Mouse (Mus musculus) bone marrow, adult 2 months (tissue): ENCODE measurements around the gene Gm10337. TPM values are rescaled to one million over a fixed set of nuclear protein-coding genes. Genes with fewer than 3 reads are reported as not detected.

Source experiments
- H3K27ac ChIP-seq: fragments of 200-500 bp; 2 replicates; pipeline ENCODE4 v1.5.1; 2012; ENCODE audit warnings: low read depth, mild to moderate bottlenecking, control low read depth, inconsistent platforms, low read length; ENCODE audit not compliant: control insufficient read depth, poor library complexity, insufficient read depth
- H3K4me1 ChIP-seq: fragments of 200-500 bp; 2 replicates; pipeline ENCODE4 v1.6.1; 2011; ENCODE audit warnings: low read length; ENCODE audit not compliant: control insufficient read depth, insufficient read depth
- H3K4me3 ChIP-seq: fragments of 200-500 bp; replicated peaks from 2 replicates; pipeline ENCODE3; 2011; ENCODE audit warnings: mild to moderate bottlenecking, low read depth, low read length, control low read depth; ENCODE audit not compliant: control insufficient read depth
- CTCF ChIP-seq: fragments of 200-500 bp; IDR thresholded peaks from 2 replicates; pipeline ENCODE4 v1.5.1; 2011; ENCODE audit warnings: low read length, control low read depth; ENCODE audit not compliant: control insufficient read depth, insufficient read depth
- POLR2A ChIP-seq: fragments of 200-500 bp; IDR thresholded peaks from 2 replicates; pipeline ENCODE4 v1.6.1; 2011; ENCODE audit warnings: low read depth, mild to moderate bottlenecking, control low read depth, low read length, borderline replicate concordance; ENCODE audit not compliant: control insufficient read depth
- WGBS: fragments of 180-500 bp; shearing (Covaris S2); methylation state at CpG from one replicate; pipeline ENCODE4 v1.1.7; 2018; 5-methylcytosine and 5-hydroxymethylcytosine counted together
- polyA plus RNA-seq: library from polyadenylated mRNA; stranded (reverse); fragments of >200 nt; gene quantifications from 2 replicates; pipeline ENCODE4 v1.2.4, GENCODE M21; 2011; ENCODE audit warnings: low replicate concordance; ENCODE audit not compliant: missing spikeins, insufficient read depth, insufficient read length

Gene Gm10337
- polyA plus RNA-seq, 1 experiment = not detected

GRCm38 (mm10) chr15:102508336-102508735 is 4.8 kb downstream of the Gm10337 start:
- no peak overlapping the region for H3K27ac ChIP-seq
- no peak overlapping the region for H3K4me3 ChIP-seq
- no peaks in the 10 kb centered on the region; the same call in 1 of the 2 replicates for H3K4me1 ChIP-seq
- TF ChIP-seq POLR2A (no peak), CTCF (no peak)
- 61% methylated on average over 3 of the region's 3 CpGs for WGBS

DNA sequence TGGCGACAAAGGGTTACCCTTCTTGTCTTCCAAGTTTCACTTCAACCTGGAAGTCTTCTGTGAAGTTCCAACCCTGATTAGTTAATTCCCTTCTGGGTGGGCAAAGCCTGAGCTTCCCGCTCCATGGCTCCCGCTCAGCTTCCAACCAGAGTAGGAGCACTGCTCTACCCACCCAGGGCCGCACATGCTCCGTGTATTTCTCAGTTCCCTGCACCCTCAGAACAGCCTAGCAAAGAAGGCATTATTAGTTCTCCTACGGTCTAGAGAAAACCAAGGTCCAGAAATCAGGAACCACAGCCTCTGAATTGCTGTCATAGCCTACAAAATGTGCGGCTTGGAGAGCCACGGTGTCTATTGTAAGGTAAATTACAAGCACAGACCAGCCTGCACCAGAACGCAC is 6.6 kb downstream of the Gm10337 start:
- H3K27ac ChIP-seq = no peak overlapping the region

GRCm38 (mm10) chr15:102510590-102511284 is 7.2 kb downstream of the Gm10337 start:
- Histone ChIP-seq H3K4me1 (no peaks in the 10 kb centered on the region; the same call in 1 of the 2 replicates), H3K4me3 (peak overlapping the region; percentile 46), H3K27ac (no peak overlapping the region)
- TF ChIP-seq POLR2A (no peak), CTCF (no peak)
- 5% methylated on average over 34 of the region's 34 CpGs for WGBS

More for the DNA sequence above, 6.6 kb downstream of the Gm10337 start:
- WGBS = 29% methylated on average over 9 of the region's 9 CpGs
- TF ChIP-seq POLR2A (no peak), CTCF (no peak)
- peak overlapping the region; percentile 46 for H3K4me3 ChIP-seq
- no peaks in the 10 kb centered on the region; the same call in 1 of the 2 replicates for H3K4me1 ChIP-seq

DNA sequence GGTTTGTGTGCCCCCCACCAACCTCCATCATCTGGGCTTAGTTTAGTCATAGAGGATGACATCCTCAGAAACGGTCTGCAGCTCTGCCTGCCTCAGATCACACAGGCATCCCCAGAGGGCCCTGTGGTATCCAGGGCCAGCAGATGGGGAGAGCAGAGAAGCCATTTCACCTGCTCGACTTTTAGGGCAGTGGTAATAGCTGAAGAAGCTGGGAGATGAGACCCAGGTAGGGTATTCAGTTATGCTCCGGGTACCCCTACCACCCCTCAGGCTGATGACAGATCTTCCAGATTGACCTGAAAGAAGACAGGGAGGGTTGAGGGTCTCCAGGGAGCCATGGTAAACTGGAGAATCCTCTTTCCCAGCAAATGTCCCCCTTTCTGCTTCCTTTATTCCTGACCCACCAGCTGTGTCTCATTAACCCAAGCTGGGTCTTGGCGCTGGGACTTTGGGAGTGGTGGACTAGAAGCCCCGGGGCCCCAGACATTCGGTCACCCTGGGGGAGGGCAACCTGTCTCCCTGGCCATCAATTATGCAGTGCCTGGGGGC is 7.8 kb downstream of the Gm10337 start:
- WGBS = 59% methylated on average over 6 of the region's 6 CpGs
- Histone ChIP-seq H3K4me3 (no peak overlapping the region), H3K27ac (no peak overlapping the region), H3K4me1 (no peaks in the 10 kb centered on the region; the same call in 1 of the 2 replicates)
- TF ChIP-seq CTCF = no peak
- no peak for TF ChIP-seq POLR2A

- H3K4me1 ChIP-seq = no peaks in the 10 kb centered on the region; the same call in 1 of the 2 replicates
- 84% methylated on average over 5 of the region's 5 CpGs for WGBS
- H3K27ac ChIP-seq = no peak overlapping the region
- H3K4me3 ChIP-seq = no peak overlapping the region
- TF ChIP-seq POLR2A (no peak), CTCF (no peak)
Observed at GRCm38 (mm10) chr15:102512010-102512409, 8.5 kb downstream of the Gm10337 start.

- no peaks in the 10 kb centered on the region; the same call in 1 of the 2 replicates for H3K4me1 ChIP-seq
- TF ChIP-seq POLR2A = no peak
- no peak overlapping the region for H3K27ac ChIP-seq
- H3K4me3 ChIP-seq = no peak overlapping the region
Observed at GRCm38 (mm10) chr15:102512471-102512870, 8.9 kb downstream of the Gm10337 start.

DNA sequence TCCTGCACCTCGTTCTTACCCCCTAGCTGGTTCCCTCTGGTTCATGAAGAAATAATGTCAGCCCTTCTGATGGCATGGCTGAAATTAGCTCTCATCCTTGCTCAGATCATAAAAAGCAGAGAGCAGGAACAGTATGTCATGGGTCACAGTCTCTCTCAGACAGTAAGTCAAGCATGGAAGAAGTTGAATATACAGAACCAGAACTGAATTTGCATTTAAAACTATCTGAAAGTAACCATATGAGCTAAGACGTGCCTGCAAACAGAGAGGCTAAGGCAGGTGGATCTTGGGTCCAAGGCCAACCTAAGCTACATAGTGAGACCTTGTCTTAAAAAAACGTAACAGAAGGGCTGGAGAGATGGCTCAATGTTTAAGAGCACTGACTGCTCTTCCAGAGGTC is 9.5 kb downstream of the Gm10337 start:
- Histone ChIP-seq H3K4me1 (no peaks in the 10 kb centered on the region; the same call in 1 of the 2 replicates), H3K4me3 (no peak overlapping the region), H3K27ac (no peak overlapping the region)
- TF ChIP-seq POLR2A (no peak), CTCF (no peak)
- WGBS = 68% methylated on average over 3 of the region's 3 CpGs

DNA sequence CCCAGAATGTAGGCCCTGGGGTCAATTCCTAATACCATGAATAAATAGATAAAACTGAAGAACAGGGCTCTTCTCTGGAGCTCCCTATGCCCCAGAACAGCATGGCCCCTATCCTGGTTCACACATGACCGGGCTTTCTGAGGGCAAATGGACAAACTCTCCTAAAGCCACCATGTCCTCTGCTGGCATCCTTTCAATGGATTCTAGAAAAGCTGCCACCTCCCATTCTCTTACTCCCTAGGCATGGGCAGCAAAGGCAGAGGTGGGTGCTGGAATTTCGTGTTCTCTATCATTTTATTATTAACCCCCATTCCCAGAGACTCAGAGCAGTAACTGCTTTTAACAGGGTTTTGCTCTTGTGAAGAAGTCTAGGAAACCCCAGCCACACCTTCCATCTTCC is 11.7 kb downstream of the Gm10337 start:
- 70% methylated on average over 2 of the region's 2 CpGs for WGBS
- Histone ChIP-seq H3K4me3 (no peak overlapping the region), H3K4me1 (no peaks in the 10 kb centered on the region; the same call in 1 of the 2 replicates), H3K27ac (no peak overlapping the region)
- no peak for TF ChIP-seq POLR2A

DNA sequence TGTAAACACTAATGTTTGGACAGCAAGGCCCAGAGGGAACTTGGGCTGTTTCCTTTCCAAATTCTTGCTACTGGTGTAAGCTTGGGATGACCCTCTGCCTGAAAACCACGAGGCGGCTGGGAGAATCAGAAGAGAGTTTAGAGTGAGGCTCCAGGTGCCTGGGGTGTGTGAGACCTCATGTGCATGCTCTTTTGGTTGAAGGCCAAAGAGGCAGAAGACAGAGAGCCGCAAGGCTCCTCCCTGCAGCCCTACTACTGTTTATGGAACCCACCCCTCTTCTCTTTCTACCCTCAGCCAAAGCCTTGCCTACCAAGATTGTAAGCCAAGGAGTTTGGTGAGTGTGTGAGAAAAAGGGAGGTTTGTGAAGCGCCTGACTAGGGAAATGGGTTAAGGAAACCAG is 12.3 kb downstream of the Gm10337 start:
- Histone ChIP-seq H3K27ac (no peak overlapping the region), H3K4me1 (no peaks in the 10 kb centered on the region; the same call in 1 of the 2 replicates), H3K4me3 (no peak overlapping the region)
- no peak for TF ChIP-seq CTCF
- TF ChIP-seq POLR2A = no peak
- WGBS = 90% methylated on average over 4 of the region's 4 CpGs
